Mouse (Mus musculus) lung, adult 2 months (tissue): ENCODE measurements around the gene Manba.

Experiments
- CTCF ChIP-seq: fragments of 200-500 bp; IDR thresholded peaks from 2 replicates; pipeline ENCODE4 v1.5.1; 2011; ENCODE audit warnings: mild to moderate bottlenecking, low read length, control low read depth; ENCODE audit not compliant: insufficient read depth
- POLR2A ChIP-seq: fragments of 200-500 bp; IDR thresholded peaks from 2 replicates; pipeline ENCODE4 v1.6.1; 2011; ENCODE audit warnings: low read depth, mild to moderate bottlenecking, control low read depth, low read length, borderline replicate concordance; ENCODE audit errors: extremely low read depth

DNA sequence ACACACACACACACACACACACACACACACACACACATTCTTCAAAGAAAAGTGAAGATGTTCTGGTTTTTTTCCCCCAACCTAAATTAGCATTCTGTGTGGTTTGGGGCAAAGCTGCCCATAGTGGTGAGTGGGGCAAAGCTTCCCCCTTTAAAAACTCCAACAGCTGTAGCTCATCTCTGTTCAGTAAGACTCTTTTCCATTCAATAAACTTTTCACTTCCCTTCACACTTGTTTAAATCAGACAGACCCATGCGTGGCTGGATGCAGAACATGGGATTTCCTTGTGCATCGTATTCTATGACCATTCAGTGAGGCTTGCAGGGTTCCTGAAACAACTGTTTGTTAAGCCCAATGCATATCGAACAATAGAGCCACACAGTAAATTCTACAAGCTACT lies 129.0 kb downstream of the Manba start:
- TF ChIP-seq POLR2A (no peak), CTCF (no peak)
